Mouse (Mus musculus): ENCODE measurements around the gene Gm10382.

- TF ChIP-seq POLR2A (IDR thresholded peaks at IDR 0.05; ENCODE audit: control insufficient read depth in 1 of 2, insufficient read depth in 1 of 2, low read depth in 1 of 2, low read length in 2 of 2, poor library complexity in 1 of 2) = no peak
- TF ChIP-seq CTCF (IDR thresholded peaks at IDR 0.05 in 2 of 3, conservative IDR thresholded peaks at IDR 0.05 in 1 of 3; ENCODE audit: control insufficient read depth in 1 of 3, insufficient read depth in 1 of 3, low read depth in 2 of 3, low read length in 3 of 3, poor library complexity in 1 of 3, severe bottlenecking in 1 of 3) = no peak
- no peak for TF ChIP-seq ZC3H11A (IDR thresholded peaks at IDR 0.05; ENCODE audit: low read depth, low read length)
- TF ChIP-seq USF2 (IDR thresholded peaks at IDR 0.05; ENCODE audit: borderline replicate concordance in 1 of 2, insufficient read depth in 1 of 2, low read depth in 1 of 2, low read length in 2 of 2) = no peak
- no peak for TF ChIP-seq ZKSCAN1 (IDR thresholded peaks at IDR 0.05; ENCODE audit: low read depth, low read length)
- TF ChIP-seq EP300 (IDR thresholded peaks at IDR 0.05; ENCODE audit: low read depth in 1 of 2, low read length in 2 of 2) = no peak
- no peak for TF ChIP-seq E2F4 (IDR thresholded peaks at IDR 0.05; ENCODE audit: borderline replicate concordance, low read depth, low read length)
- TF ChIP-seq ELF1 (IDR thresholded peaks at IDR 0.05; ENCODE audit: low read depth, low read length) = no peak
- no peak for TF ChIP-seq MAFK (IDR thresholded peaks at IDR 0.05; ENCODE audit: borderline replicate concordance, low read depth, low read length)
- no peak for TF ChIP-seq POLR2AphosphoS2 (IDR thresholded peaks at IDR 0.05; ENCODE audit: low read length)
- TF ChIP-seq USF1 (IDR thresholded peaks at IDR 0.05; ENCODE audit: low read depth, low read length) = no peak
These were observed 38.1 kb upstream of the Gm10382 start for GRCm38 (mm10) chr5:125351057-125351456.

All from MEL (cell line).